Mouse (Mus musculus) bone marrow macrophage, adult 2 months (primary cell): ENCODE data around the gene Wbp1l.

ENCODE experiments used
- CTCF ChIP-seq: IDR thresholded peaks from 2 replicates; pipeline ENCODE4 v1.5.1; 2012; ENCODE audit warnings: low read depth, mild to moderate bottlenecking, low read length, moderate library complexity
- POLR2A ChIP-seq: IDR thresholded peaks from 2 replicates; pipeline ENCODE4 v1.6.1; 2012; ENCODE audit warnings: mild to moderate bottlenecking, low read depth, low read length, borderline replicate concordance

DNA sequence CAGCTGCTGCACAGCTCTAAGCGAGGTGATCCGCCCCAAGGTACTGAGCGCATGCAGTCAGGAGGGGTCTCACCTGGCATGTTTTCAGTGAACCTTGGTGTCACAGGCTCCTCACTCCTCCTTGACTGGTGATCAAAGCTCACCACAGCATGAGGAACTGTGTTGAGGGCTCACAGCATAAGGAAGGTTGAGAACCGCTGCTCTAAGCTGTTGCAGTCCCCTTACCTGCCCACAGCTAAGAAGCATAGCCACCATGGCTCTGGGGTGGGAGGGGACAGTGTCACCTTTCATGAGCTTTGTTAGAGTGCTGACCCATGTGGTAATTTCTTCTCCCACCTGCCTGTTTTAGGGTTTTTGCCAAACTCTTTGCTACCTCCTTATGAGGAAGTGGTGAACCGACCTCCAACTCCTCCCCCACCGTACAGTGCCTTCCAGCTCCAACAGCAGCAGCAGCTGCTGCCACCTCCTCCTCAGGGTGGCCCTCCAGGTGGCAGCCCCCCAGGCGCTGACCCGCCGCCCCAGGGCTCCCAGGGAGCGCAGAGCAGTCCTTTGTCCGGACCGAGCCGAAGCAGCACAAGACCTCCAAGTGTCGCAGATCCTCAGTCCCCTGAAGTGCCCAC lies 54.8 kb downstream of the Wbp1l start:
- no peak for TF ChIP-seq CTCF
- no peak for TF ChIP-seq POLR2A
